Mouse (Mus musculus): ENCODE results near the gene Ucma. TPM values are rescaled to one million over a fixed set of nuclear protein-coding genes. Genes with fewer than 3 reads are reported as not detected.

The Ucma gene
- polyA plus RNA-seq, 1 experiment from 2014 or later: 0.96 TPM

DNA sequence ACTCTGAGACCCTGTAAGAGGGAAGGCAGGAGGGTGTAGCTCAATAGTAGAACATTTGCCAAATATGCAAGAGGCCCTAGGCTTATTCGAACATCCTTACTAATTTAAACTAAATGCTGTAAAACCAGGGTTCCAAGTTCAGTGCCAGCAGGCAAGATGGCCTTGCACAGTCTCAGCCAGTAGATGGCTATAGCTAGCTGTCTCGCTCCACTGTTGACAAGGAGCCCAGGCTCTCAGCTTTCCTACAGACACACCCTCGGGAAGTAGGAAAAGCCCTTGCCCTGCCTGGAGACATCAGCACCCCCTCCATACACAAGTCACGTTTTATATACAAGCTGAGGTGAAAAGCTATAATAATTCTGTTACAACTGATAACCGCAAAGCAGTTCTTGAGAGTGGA lies 56.7 kb downstream of the Ucma start:
- Histone ChIP-seq H3K4me2 (replicated peaks) (no peak overlapping the region), H3K9ac (no peak overlapping the region), H3K36me3 (no peaks in the 10 kb centered on the region), H3K4me1 (0 out of 2 replicates have a peak, but pooled peaks cover under 1% of the 10 kb centered on the region), H3K27ac (no peak overlapping the region), H3K4me3 (no peak overlapping the region), H3K9me3 (replicated peaks) (no peaks in the 10 kb centered on the region), H3K27me3 (no peaks in the 10 kb centered on the region)
- ATAC-seq (ENCODE audit: low FRiP score): no peak
- WGBS: 82% methylated on average over 5 of the region's 5 CpGs

DNA sequence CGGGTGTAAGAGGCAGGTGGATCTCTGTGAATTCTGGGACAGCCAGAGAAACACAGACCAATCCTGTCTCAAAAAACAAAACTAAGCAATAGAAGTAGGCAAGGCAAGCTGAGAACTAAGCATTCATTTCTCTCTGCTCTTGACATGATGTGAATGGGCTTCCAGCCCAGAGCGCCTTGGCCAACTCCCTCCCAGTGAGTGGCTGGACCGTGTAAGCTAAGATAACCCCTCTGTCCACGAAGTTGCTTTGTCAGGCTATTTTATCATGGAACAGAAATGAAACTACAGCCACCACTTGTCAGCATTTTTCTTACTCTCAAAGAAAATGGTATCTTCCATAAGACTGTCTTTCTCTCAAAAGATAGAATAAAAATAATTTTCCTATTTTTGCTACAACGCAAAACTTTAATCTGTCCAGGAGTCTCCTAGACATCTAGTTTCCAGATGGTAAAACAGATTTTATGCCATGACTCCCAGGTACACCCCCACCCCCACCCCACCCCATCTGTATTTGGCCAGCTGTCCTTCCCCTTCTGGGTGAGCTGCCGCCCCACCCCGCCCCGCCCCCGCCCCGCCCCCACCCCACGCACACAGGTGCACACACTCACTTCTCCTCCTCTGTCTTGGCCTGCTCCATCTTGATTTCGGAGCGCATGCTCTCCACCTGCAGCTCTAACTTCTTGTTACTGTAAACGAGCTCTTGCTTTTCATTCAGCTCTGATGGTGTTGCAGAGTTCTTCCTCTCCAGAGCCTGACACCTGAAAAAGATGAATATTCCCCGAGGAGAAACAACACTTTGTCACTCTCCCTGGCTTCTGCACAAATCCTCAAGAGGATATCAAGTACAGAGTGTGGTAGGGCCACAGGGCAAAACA lies 57.9 kb downstream of the Ucma start:
- Histone ChIP-seq H3K9me3 (replicated peaks) (no peaks in the 10 kb centered on the region), H3K27ac (no peak overlapping the region), H3K4me3 (no peak overlapping the region), H3K36me3 (no peaks in the 10 kb centered on the region), H3K4me1 (0 out of 2 replicates have a peak, but pooled peaks cover 7% of the 10 kb centered on the region), H3K27me3 (no peaks in the 10 kb centered on the region), H3K4me2 (replicated peaks) (no peak overlapping the region), H3K9ac (no peak overlapping the region)
- WGBS: 65% methylated on average over 15 of the region's 15 CpGs
- ATAC-seq (ENCODE audit: low FRiP score): no peak

DNA sequence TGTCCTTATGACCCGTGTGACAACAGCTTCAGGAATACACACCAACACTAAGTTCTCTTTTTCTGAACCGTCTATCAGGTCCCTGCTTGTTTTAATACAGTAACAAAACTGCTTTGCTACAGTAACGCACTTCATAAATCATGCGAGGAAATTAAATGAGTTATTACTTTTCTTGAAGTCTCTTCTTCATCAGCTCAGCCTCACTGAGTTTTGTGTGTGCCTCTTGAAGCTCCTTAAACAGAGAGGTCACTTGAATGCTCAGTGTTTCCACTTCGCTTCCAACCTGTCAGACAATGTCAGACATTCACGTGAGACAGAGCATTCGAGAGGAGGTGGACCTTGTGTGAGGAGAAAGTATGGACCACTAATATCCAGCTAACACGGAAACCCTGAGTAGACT lies 58.9 kb downstream of the Ucma start:
- 0 out of 2 replicates have a peak, but pooled peaks cover 7% of the 10 kb centered on the region for H3K4me1 ChIP-seq
- no peak for ATAC-seq (ENCODE audit: low FRiP score)
- H3K9me3 ChIP-seq (replicated peaks): no peaks in the 10 kb centered on the region
- no peak overlapping the region for H3K27ac ChIP-seq
- no peaks in the 10 kb centered on the region for H3K36me3 ChIP-seq
- H3K4me2 ChIP-seq (replicated peaks): no peak overlapping the region
- no peak overlapping the region for H3K4me3 ChIP-seq
- no peaks in the 10 kb centered on the region for H3K27me3 ChIP-seq
- WGBS: 89% methylated on average over 8 of the region's 8 CpGs
- H3K9ac ChIP-seq: no peak overlapping the region

DNA sequence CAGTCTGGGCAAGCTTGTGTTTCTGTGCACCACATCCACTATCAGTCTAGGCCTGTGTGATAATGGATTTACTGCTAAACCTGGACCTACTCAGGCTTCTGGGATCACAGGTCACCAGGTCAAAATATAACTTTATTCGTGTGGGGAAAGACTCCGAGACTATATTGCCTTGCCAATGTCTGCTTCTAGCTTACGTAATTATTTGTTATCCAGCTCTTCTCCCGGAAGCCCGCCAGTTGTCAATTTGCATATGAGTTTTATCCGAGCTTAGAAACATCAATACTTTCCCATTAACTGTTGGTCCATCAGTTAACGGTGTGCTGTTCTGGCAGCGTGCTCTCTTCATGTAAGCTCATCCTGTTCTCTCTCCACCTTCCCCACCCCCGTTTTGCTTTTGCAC lies 59.3 kb downstream of the Ucma start:
- Histone ChIP-seq H3K27me3 (no peaks in the 10 kb centered on the region), H3K9me3 (replicated peaks) (no peaks in the 10 kb centered on the region)
- no peak for ATAC-seq (ENCODE audit: low FRiP score)

More for the DNA sequence above, 59.3 kb downstream of the Ucma start:
- 0 out of 2 replicates have a peak, but pooled peaks cover 7% of the 10 kb centered on the region for H3K4me1 ChIP-seq
- H3K4me2 ChIP-seq (replicated peaks): no peak overlapping the region
- no peak overlapping the region for H3K9ac ChIP-seq
- 87% methylated on average over 9 of the region's 9 CpGs for WGBS
- H3K27ac ChIP-seq: no peak overlapping the region
- H3K4me3 ChIP-seq: no peak overlapping the region
- H3K36me3 ChIP-seq: no peaks in the 10 kb centered on the region

Other genes with a start within 250 kb of the Ucma start
- gene Sephs1, start 94.6 kb upstream of the Ucma start, polyA plus RNA-seq (2016; fragmentation: Nextera tagmentation; extraction: Ambion mirVana): 109 and 111 TPM in 2 replicates
- 51.4 and 57.6 TPM in 2 replicates for gene Phyh, start 57.1 kb upstream of the Ucma start, polyA plus RNA-seq (2016; fragmentation: Nextera tagmentation; extraction: Ambion mirVana)
- 19.8 and 23.1 TPM in 2 replicates for gene Mcm10, start 36.7 kb downstream of the Ucma start, polyA plus RNA-seq (2016; fragmentation: Nextera tagmentation; extraction: Ambion mirVana)
- 6.7 and 7.2 TPM in 2 replicates for gene Optn, start 87.9 kb downstream of the Ucma start, polyA plus RNA-seq (2016; fragmentation: Nextera tagmentation; extraction: Ambion mirVana)
- 14.4 and 19.1 TPM in 2 replicates for gene Ccdc3, start 161.7 kb downstream of the Ucma start, polyA plus RNA-seq (2016; fragmentation: Nextera tagmentation; extraction: Ambion mirVana)

All from hindbrain, embryonic 12.5 days (tissue).